Mouse (Mus musculus): ENCODE results near the gene Sppl3.

- TF ChIP-seq NELFE (IDR thresholded peaks at IDR 0.05; ENCODE audit: low read depth, low read length) (no peak), CTCF (conservative IDR thresholded peaks at IDR 0.05 in 1 of 2, IDR thresholded peaks at IDR 0.05 in 1 of 2; ENCODE audit: low read depth in 2 of 2, low read length in 2 of 2) (no peak), TCF12 (IDR thresholded peaks at IDR 0.05; ENCODE audit: low read depth, low read length) (no peak), ZC3H11A (IDR thresholded peaks at IDR 0.05; ENCODE audit: low read depth, low read length) (no peak), POLR2A (IDR thresholded peaks at IDR 0.05; ENCODE audit: low read depth, low read length) (no peak), MXI1 (IDR thresholded peaks at IDR 0.05; ENCODE audit: low read depth, low read length) (no peak), MAZ (IDR thresholded peaks at IDR 0.05; ENCODE audit: low read depth, low read length) (no peak), KAT2A (IDR thresholded peaks at IDR 0.05; ENCODE audit: insufficient replicate concordance, low read length) (no peak), SIN3A (IDR thresholded peaks at IDR 0.05; ENCODE audit: low read length) (no peak), CHD2 (IDR thresholded peaks at IDR 0.05; ENCODE audit: low read length) (no peak), POLR2AphosphoS2 (IDR thresholded peaks at IDR 0.05; ENCODE audit: low read depth, low read length) (no peak), HCFC1 (IDR thresholded peaks at IDR 0.05; ENCODE audit: low read depth, low read length) (no peak)
Measured at GRCm38 (mm10) chr5:115066245-115066644, 55.3 kb downstream of the Sppl3 start.

Measured in CH12.LX (cell line).